Mouse (Mus musculus): ENCODE results near the gene Nt5c3.

Nt5c3 gene

DNA sequence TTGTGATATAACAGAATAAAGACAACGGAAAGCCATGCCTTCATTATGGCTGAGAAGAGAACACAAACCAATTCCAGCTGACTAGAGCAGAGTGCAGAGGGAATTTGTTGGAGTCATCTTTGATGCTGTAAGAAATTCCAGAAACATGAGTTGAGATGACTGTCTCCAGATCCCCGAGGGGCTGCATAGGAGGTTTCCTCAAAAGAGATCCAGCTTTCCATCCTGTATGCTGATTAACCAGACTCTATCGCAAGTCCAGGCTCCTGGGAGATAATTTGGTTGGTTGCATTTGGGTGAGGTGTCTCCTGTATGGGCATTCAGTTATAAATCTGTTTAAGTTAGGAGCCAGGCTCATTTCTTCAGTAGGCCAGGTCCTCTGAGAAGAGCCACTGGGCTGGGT lies 86.1 kb downstream of the Nt5c3 start:
- DNase-seq (ENCODE audit: extremely low read depth, low read depth) = no peak

DNA sequence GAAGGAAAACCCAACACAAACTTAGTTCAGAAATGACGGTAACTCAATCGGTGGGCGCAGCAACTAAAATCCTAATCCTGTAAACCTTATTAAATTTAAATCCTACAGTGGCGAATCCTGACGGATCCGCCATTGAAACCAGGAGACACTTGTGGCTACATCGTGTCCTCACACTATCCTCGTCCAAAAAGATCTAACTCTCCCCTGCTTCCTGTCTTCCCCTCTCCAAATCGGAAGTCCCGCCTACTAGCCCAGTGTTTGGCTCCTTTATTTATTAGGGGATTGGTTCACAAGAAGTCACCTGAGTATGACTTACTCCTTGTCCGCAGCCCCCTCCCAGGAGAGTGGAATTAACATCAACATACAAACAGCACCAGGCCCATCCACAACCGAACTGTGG lies 86.6 kb downstream of the Nt5c3 start:
- DNase-seq (ENCODE audit: extremely low read depth, low read depth) = no peak

DNA sequence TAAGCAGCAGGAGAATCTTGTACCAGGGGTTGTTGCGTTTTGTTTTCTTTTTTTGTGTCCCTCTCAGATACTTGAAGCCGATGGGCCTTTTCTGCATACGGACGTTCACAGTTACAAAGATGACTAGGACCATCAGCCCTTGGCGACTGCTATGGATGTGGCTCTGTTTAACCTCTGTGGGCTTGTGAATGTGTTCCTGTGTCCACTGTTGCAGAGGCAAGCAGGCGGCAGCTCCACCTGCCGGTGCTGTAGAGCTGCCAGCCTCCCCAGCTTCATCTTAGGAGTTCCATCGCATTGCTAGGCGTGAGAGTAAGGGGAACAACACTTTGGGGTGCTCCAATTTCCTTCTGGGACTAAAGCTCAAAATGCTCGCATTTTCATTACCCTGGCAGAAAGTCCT lies 88.2 kb downstream of the Nt5c3 start:
- DNase-seq (ENCODE audit: extremely low read depth, low read depth) = no peak

DNA sequence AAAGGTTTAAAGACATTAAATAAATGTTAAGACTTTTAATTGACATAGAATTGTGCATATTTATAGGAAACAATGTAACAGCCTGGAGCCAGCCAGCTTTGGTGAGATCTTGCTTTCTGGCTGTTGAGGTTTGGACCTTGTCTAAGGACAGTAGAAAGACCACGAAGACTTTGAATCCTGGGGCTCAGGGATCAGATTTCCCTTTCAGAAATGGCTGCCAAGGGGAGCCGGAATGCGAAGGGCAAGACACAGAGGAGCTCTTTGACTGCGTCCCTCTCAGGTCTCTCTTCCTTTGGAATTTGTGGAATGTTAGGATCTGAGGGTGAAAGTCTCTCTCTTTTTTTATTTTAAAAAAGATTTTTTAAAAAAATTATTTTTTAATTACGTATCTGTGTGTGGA lies 89.0 kb downstream of the Nt5c3 start:
- no peak for DNase-seq (ENCODE audit: extremely low read depth, low read depth)

DNA sequence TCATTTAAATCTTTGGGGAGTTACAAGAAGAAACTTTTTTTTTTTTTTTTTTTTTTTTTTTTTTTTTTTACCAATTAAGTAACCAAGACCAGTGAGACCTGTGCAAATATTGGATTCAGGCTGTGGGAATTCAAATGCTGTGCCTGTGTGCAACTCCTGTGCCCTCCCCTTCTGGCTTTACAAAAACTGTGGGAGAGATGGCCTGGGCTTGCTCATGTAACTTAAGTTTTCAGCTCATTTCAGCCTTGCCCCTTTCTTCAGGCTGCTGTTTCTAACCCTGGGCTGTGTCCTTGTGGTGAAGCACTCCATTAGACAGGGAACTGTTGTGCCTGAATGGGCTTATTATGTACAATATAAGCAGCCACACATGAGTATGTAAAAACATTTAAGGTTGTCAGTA lies 90.9 kb downstream of the Nt5c3 start:
- no peak for DNase-seq (ENCODE audit: extremely low read depth, low read depth)

DNA sequence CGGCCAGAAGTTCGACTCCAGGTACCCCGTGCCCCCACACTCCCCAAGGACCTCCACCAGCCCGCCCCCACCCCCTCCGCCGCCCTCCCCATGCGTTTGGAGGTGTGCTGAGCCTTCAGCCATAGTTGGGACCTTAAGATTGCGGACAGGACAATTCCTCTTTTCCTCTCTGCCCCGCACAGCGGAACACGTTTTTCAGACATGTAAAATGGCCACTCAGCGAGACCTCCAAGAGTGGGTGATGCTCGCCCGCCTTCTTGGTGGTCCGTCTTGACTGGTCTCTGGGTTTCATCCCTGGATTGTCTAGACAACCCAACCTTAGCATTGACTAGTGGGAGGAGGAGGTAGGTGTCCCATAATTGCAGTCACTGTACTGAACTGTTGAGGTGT lies 91.3 kb downstream of the Nt5c3 start:
- no peak for DNase-seq (ENCODE audit: extremely low read depth, low read depth)

All from MEL-GATA-1-ER (cell line).